Mouse (Mus musculus): ENCODE data around the gene Trnt1. TPM values are rescaled to one million over a fixed set of nuclear protein-coding genes. Genes with fewer than 3 reads are reported as not detected.

Gene Trnt1
- polyA plus RNA-seq, 1 experiment from 2014 or later, result 42.1 TPM

DNA sequence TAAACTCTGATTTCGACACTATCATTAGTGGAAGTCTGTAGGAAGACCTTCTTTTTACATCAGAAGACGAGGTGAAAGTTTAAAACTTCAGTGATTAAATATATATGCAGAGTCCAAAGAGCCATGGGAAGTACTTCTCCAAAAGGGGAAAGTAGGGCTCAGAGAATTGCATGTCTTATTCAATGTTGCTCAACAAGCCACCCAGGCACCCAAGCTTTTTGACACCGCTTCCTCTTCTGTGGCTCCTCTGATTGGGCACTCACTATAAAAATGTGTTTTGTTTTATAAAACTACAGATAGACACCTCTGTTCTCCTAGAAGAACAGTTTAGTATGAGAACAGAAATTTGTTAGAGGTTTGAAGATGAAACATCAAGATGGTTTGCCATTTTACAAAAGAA, 51.0 kb downstream of the Trnt1 start:
- H3K4me2 ChIP-seq, result no peak overlapping the region
- no peak for ATAC-seq (ENCODE audit: extremely low read depth, insufficient number of reproducible peaks, low FRiP score, low TSS enrichment)

DNA sequence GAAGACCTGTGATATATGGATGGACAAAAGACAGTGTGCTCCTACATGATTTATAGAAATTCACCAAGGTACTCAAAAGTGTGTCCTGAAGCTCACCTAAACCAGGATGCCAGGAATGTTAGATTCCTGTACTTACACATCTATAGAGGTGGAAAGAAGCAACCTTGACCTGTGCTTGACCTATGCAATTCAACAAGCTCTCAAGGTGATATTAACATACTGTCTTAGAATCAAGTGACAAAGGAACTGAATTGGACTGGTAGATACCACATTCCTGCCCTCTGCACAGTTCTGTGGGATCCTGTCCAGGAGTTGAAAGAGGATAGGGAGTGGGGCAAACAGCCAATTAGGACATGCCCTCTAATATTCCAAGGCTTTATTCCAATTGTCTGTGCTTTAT, 51.6 kb downstream of the Trnt1 start:
- no peaks in the 10 kb centered on the region for H3K36me3 ChIP-seq
- no peaks in the 10 kb centered on the region for H3K4me1 ChIP-seq
- ATAC-seq (ENCODE audit: extremely low read depth, insufficient number of reproducible peaks, low FRiP score, low TSS enrichment), result no peak
- no peaks in the 10 kb centered on the region for H3K9me3 ChIP-seq
- H3K9ac ChIP-seq, result no peak overlapping the region
- H3K4me3 ChIP-seq, result no peak overlapping the region
- H3K4me2 ChIP-seq, result no peak overlapping the region
- no peak overlapping the region for H3K27ac ChIP-seq (replicated peaks)
- H3K27me3 ChIP-seq (replicated peaks), result no peaks in the 10 kb centered on the region

More for the DNA sequence above, 51.0 kb downstream of the Trnt1 start:
- Histone ChIP-seq H3K36me3 (no peaks in the 10 kb centered on the region), H3K4me3 (no peak overlapping the region), H3K9ac (no peak overlapping the region), H3K9me3 (no peaks in the 10 kb centered on the region), H3K27me3 (replicated peaks) (no peaks in the 10 kb centered on the region), H3K4me1 (no peaks in the 10 kb centered on the region), H3K27ac (replicated peaks) (no peak overlapping the region)
- 69% methylated on average over 3 of the region's 3 CpGs for WGBS

DNA sequence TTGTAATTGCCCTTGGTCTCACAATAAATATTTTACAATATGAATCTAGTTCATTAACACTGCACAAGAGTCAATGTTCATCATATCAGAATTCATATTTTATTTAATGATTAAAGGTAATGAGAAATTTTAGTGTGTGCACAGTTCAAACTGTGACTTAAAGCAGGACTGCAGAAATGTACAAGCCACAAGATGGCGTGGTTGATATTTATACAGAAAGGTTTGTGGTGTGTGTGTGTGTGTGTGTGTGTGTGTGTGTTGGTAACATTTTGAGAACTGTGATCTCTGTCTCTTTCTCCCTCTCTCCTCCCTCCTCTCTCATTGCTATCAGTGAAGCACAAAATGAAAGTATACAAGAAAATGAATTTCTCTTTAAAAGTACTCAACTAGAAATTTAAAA, 53.4 kb downstream of the Trnt1 start:
- no peaks in the 10 kb centered on the region for H3K9me3 ChIP-seq
- no peak for ATAC-seq (ENCODE audit: extremely low read depth, insufficient number of reproducible peaks, low FRiP score, low TSS enrichment)
- H3K4me2 ChIP-seq, result no peak overlapping the region
- WGBS, result 52% methylated on average over 1 of the region's 1 CpGs
- no peak overlapping the region for H3K4me3 ChIP-seq
- H3K27ac ChIP-seq (replicated peaks), result no peak overlapping the region
- H3K9ac ChIP-seq, result no peak overlapping the region
- no peaks in the 10 kb centered on the region for H3K36me3 ChIP-seq
- no peaks in the 10 kb centered on the region for H3K4me1 ChIP-seq
- H3K27me3 ChIP-seq (replicated peaks), result no peaks in the 10 kb centered on the region

Other genes with a start within 250 kb of the Trnt1 start
- gene Il5ra, start 20.1 kb upstream of the Trnt1 start, polyA plus RNA-seq (2015; fragmentation: Nextera tagmentation; extraction: Ambion mirVana), result not detected in 2 replicates
- gene Crbn, start 31.0 kb downstream of the Trnt1 start, polyA plus RNA-seq (2015; fragmentation: Nextera tagmentation; extraction: Ambion mirVana), result 30.0 and 33.0 TPM in 2 replicates

Measured in heart, embryonic 13.5 days (tissue).